Mouse (Mus musculus): ENCODE results near the gene Rita1. TPM values are rescaled to one million over a fixed set of nuclear protein-coding genes. Genes with fewer than 3 reads are reported as not detected.

The Rita1 gene
- polyA plus RNA-seq, 1 experiment from 2014 or later = 15.8 TPM

- peaks cover 13% of the 10 kb centered on the region; the same call in 1 of the 2 replicates for H3K36me3 ChIP-seq
- H3K9me3 ChIP-seq (replicated peaks) = no peaks in the 10 kb centered on the region
- H3K4me2 ChIP-seq (replicated peaks) = peak overlapping the region; percentile 31
- no peak overlapping the region; the same call in 1 of the 2 replicates for H3K4me3 ChIP-seq (replicated peaks)
- 19% methylated on average over 16 of the region's 16 CpGs for WGBS
- ATAC-seq (ENCODE audit: insufficient number of reproducible peaks, low FRiP score, low TSS enrichment, low read depth) = peak; percentile 56
- no peaks in the 10 kb centered on the region for H3K27me3 ChIP-seq
- H3K9ac ChIP-seq = no peak overlapping the region
- H3K4me1 ChIP-seq = peaks cover 66% of the 10 kb centered on the region
- peak overlapping the region; percentile 48 for H3K27ac ChIP-seq (replicated peaks)
Measured at GRCm38 (mm10) chr5:120560616-120561311, 51.6 kb downstream of the Rita1 start.

- Histone ChIP-seq H3K27ac (replicated peaks) (peak overlapping the region; percentile 48), H3K27me3 (no peaks in the 10 kb centered on the region), H3K4me3 (replicated peaks) (no peak overlapping the region), H3K9me3 (replicated peaks) (no peaks in the 10 kb centered on the region), H3K9ac (no peak overlapping the region), H3K4me2 (replicated peaks) (0 out of 2 replicates have a peak overlapping the region, but pooled peaks have one; percentile 15), H3K4me1 (peaks cover 60% of the 10 kb centered on the region), H3K36me3 (peaks cover 18% of the 10 kb centered on the region)
- WGBS = 65% methylated on average over 9 of the region's 9 CpGs
- no peak for ATAC-seq (ENCODE audit: insufficient number of reproducible peaks, low FRiP score, low TSS enrichment, low read depth)
Measured at GRCm38 (mm10) chr5:120560129-120560615, 52.2 kb downstream of the Rita1 start.

- peak overlapping the region; percentile 48 for H3K27ac ChIP-seq (replicated peaks)
- 0 out of 2 replicates have a peak, but pooled peaks have one; percentile 21 for ATAC-seq (ENCODE audit: insufficient number of reproducible peaks, low FRiP score, low TSS enrichment, low read depth)
- H3K9me3 ChIP-seq (replicated peaks) = no peaks in the 10 kb centered on the region
- 42% methylated on average over 14 of the region's 14 CpGs for WGBS
- H3K4me1 ChIP-seq = peaks cover 50% of the 10 kb centered on the region
- no peak overlapping the region for H3K4me2 ChIP-seq (replicated peaks)
- H3K4me3 ChIP-seq (replicated peaks) = no peak overlapping the region
- H3K27me3 ChIP-seq = no peaks in the 10 kb centered on the region
- no peak overlapping the region for H3K9ac ChIP-seq
- H3K36me3 ChIP-seq = peaks cover 28% of the 10 kb centered on the region
Measured at GRCm38 (mm10) chr5:120558762-120559161, 53.6 kb downstream of the Rita1 start.

- Histone ChIP-seq H3K9me3 (replicated peaks) (no peaks in the 10 kb centered on the region), H3K4me1 (peaks cover 43% of the 10 kb centered on the region), H3K27me3 (no peaks in the 10 kb centered on the region), H3K9ac (no peak overlapping the region), H3K4me3 (replicated peaks) (no peak overlapping the region), H3K27ac (replicated peaks) (peak overlapping the region; percentile 48; the same call in 1 of the 2 replicates), H3K4me2 (replicated peaks) (no peak overlapping the region), H3K36me3 (peaks cover 36% of the 10 kb centered on the region)
- ATAC-seq (ENCODE audit: insufficient number of reproducible peaks, low FRiP score, low TSS enrichment, low read depth) = no peak
- WGBS = 66% methylated on average over 8 of the region's 8 CpGs
Measured at GRCm38 (mm10) chr5:120558041-120558440, 54.3 kb downstream of the Rita1 start.

GRCm38 (mm10) chr5:120555871-120556270 lies 56.5 kb downstream of the Rita1 start:
- H3K4me3 ChIP-seq (replicated peaks) = no peak overlapping the region
- no peaks in the 10 kb centered on the region for H3K9me3 ChIP-seq (replicated peaks)
- H3K9ac ChIP-seq = no peak overlapping the region
- no peaks in the 10 kb centered on the region for H3K27me3 ChIP-seq
- ATAC-seq (ENCODE audit: insufficient number of reproducible peaks, low FRiP score, low TSS enrichment, low read depth) = no peak
- no peak overlapping the region for H3K27ac ChIP-seq (replicated peaks)
- H3K36me3 ChIP-seq = peaks cover 53% of the 10 kb centered on the region
- 83% methylated on average over 24 of the region's 24 CpGs for WGBS
- peaks cover 33% of the 10 kb centered on the region for H3K4me1 ChIP-seq
- H3K4me2 ChIP-seq (replicated peaks) = no peak overlapping the region

- Histone ChIP-seq H3K36me3 (peaks cover 53% of the 10 kb centered on the region), H3K4me2 (replicated peaks) (no peak overlapping the region), H3K4me1 (no peaks in the 10 kb centered on the region), H3K9me3 (replicated peaks) (no peaks in the 10 kb centered on the region), H3K27ac (replicated peaks) (no peak overlapping the region), H3K27me3 (no peaks in the 10 kb centered on the region), H3K9ac (no peak overlapping the region), H3K4me3 (replicated peaks) (no peak overlapping the region)
- WGBS = 91% methylated on average over 5 of the region's 5 CpGs
- no peak for ATAC-seq (ENCODE audit: insufficient number of reproducible peaks, low FRiP score, low TSS enrichment, low read depth)
Measured at GRCm38 (mm10) chr5:120550673-120551072, 61.7 kb downstream of the Rita1 start.

- Histone ChIP-seq H3K4me1 (no peaks in the 10 kb centered on the region), H3K4me3 (replicated peaks) (no peak overlapping the region), H3K36me3 (peaks cover 48% of the 10 kb centered on the region), H3K27ac (replicated peaks) (no peak overlapping the region), H3K9me3 (replicated peaks) (no peaks in the 10 kb centered on the region), H3K4me2 (replicated peaks) (no peak overlapping the region), H3K9ac (no peak overlapping the region), H3K27me3 (no peaks in the 10 kb centered on the region)
- 75% methylated on average over 5 of the region's 5 CpGs for WGBS
- no peak for ATAC-seq (ENCODE audit: insufficient number of reproducible peaks, low FRiP score, low TSS enrichment, low read depth)
Measured at GRCm38 (mm10) chr5:120550137-120550536, 62.3 kb downstream of the Rita1 start.

GRCm38 (mm10) chr5:120548236-120548850 lies 64.0 kb downstream of the Rita1 start:
- H3K9ac ChIP-seq = no peak overlapping the region
- H3K27ac ChIP-seq (replicated peaks) = no peak overlapping the region
- peaks cover 47% of the 10 kb centered on the region for H3K36me3 ChIP-seq
- no peaks in the 10 kb centered on the region for H3K27me3 ChIP-seq
- WGBS = 59% methylated on average over 11 of the region's 11 CpGs
- H3K9me3 ChIP-seq (replicated peaks) = no peaks in the 10 kb centered on the region
- ATAC-seq (ENCODE audit: insufficient number of reproducible peaks, low FRiP score, low TSS enrichment, low read depth) = no peak
- H3K4me2 ChIP-seq (replicated peaks) = no peak overlapping the region
- no peaks in the 10 kb centered on the region for H3K4me1 ChIP-seq
- H3K4me3 ChIP-seq (replicated peaks) = no peak overlapping the region

Other genes with a start within 250 kb of the Rita1 start
- gene Lhx5, start 180.9 kb downstream of the Rita1 start, polyA plus RNA-seq (2015; fragmentation: Nextera tagmentation; extraction: Ambion mirVana) = 0.05 TPM in 2 replicates
- gene Sdsl, start 139.8 kb downstream of the Rita1 start, polyA plus RNA-seq (2015; fragmentation: Nextera tagmentation; extraction: Ambion mirVana) = 0.95 and 1.7 TPM in 2 replicates
- not detected in 2 replicates for gene Sds, start 136.1 kb downstream of the Rita1 start, polyA plus RNA-seq (2015; fragmentation: Nextera tagmentation; extraction: Ambion mirVana)
- 58.6 and 67.9 TPM in 2 replicates for gene Plbd2, start 109.0 kb downstream of the Rita1 start, polyA plus RNA-seq (2015; fragmentation: Nextera tagmentation; extraction: Ambion mirVana)
- 9.0 and 9.3 TPM in 2 replicates for gene Slc8b1, start 101.4 kb downstream of the Rita1 start, polyA plus RNA-seq (2015; fragmentation: Nextera tagmentation; extraction: Ambion mirVana)
- 28.4 and 28.6 TPM in 2 replicates for gene Tpcn1, start 23.9 kb downstream of the Rita1 start, polyA plus RNA-seq (2015; fragmentation: Nextera tagmentation; extraction: Ambion mirVana)
- 1.9 and 3.2 TPM in 2 replicates for gene Iqcd, start 23.6 kb downstream of the Rita1 start, polyA plus RNA-seq (2015; fragmentation: Nextera tagmentation; extraction: Ambion mirVana)
- gene Ddx54, start 150 bp upstream of the Rita1 start, polyA plus RNA-seq (2015; fragmentation: Nextera tagmentation; extraction: Ambion mirVana) = 43.4 and 44.5 TPM in 2 replicates
- gene Cfap73, start 21.6 kb upstream of the Rita1 start, polyA plus RNA-seq (2015; fragmentation: Nextera tagmentation; extraction: Ambion mirVana) = 0.92 and 2.5 TPM in 2 replicates
- 1.2 and 1.3 TPM in 2 replicates for gene Rasal1, start 36.2 kb upstream of the Rita1 start, polyA plus RNA-seq (2015; fragmentation: Nextera tagmentation; extraction: Ambion mirVana)
- gene Dtx1, start 99.3 kb upstream of the Rita1 start, polyA plus RNA-seq (2015; fragmentation: Nextera tagmentation; extraction: Ambion mirVana) = 6.2 and 7.7 TPM in 2 replicates
- gene Oas2, start 137.3 kb upstream of the Rita1 start, polyA plus RNA-seq (2015; fragmentation: Nextera tagmentation; extraction: Ambion mirVana) = 0.72 and 1.3 TPM in 2 replicates
- gene Oas3, start 165.1 kb upstream of the Rita1 start, polyA plus RNA-seq (2015; fragmentation: Nextera tagmentation; extraction: Ambion mirVana) = 0.13 and 0.14 TPM in 2 replicates
- not detected in 2 replicates for gene Oas1e, start 182.9 kb upstream of the Rita1 start, polyA plus RNA-seq (2015; fragmentation: Nextera tagmentation; extraction: Ambion mirVana)
- 0.34 and 0.65 TPM in 2 replicates for gene Oas1c, start 199.9 kb upstream of the Rita1 start, polyA plus RNA-seq (2015; fragmentation: Nextera tagmentation; extraction: Ambion mirVana)
- 1.0 and 1.3 TPM in 2 replicates for gene Oas1f, start 234.8 kb upstream of the Rita1 start, polyA plus RNA-seq (2015; fragmentation: Nextera tagmentation; extraction: Ambion mirVana)
- gene Oas1h, start 248.8 kb upstream of the Rita1 start, polyA plus RNA-seq (2015; fragmentation: Nextera tagmentation; extraction: Ambion mirVana) = not detected in 2 replicates